ENCODE assay signal across 26 mouse cellular contexts in genomic region chr4:73784147-73784546, GRCm38 (mm10). TPM values are rescaled to one million over a fixed set of nuclear protein-coding genes. Genes with fewer than 3 reads are reported as not detected.
"Had no signal": no experiment of that assay in that cellular context is flagged by ENCODE, and none has a peak within 500 bp of the region (broad histone marks: within the 10 kb centered on the region; RNA-seq: fewer than 3 reads in every experiment).

No protein-coding gene starts in this region.

- H3K36me3 ChIP-seq: heart, embryonic 12.5 days; hindbrain, embryonic 10.5 days; hindbrain, embryonic 12.5 days; kidney, embryonic 15.5 days; limb, embryonic 13.5 days; limb, embryonic 15.5 days; liver, embryonic 12.5 days had no signal

- H3K9me3 ChIP-seq: heart, embryonic 12.5 days; hindbrain, embryonic 10.5 days; hindbrain, embryonic 12.5 days; kidney, embryonic 15.5 days; limb, embryonic 13.5 days; limb, embryonic 15.5 days; liver, embryonic 12.5 days had no signal

- H3K4me2 ChIP-seq: heart, embryonic 12.5 days; hindbrain, embryonic 12.5 days; hindbrain, embryonic 14.5 days; kidney, embryonic 15.5 days; limb, embryonic 13.5 days; limb, embryonic 15.5 days; liver, embryonic 12.5 days had no signal

- H3K27me3 ChIP-seq: kidney, embryonic 15.5 days; limb, embryonic 13.5 days; limb, embryonic 15.5 days; liver, embryonic 12.5 days had no signal

- H3K4me1 ChIP-seq: hindbrain, embryonic 10.5 days; hindbrain, embryonic 12.5 days; kidney, embryonic 15.5 days; limb, embryonic 13.5 days; limb, embryonic 15.5 days; liver, embryonic 12.5 days had no signal

- H3K9ac ChIP-seq: heart, embryonic 12.5 days; hindbrain, embryonic 12.5 days; hindbrain, embryonic 14.5 days; kidney, embryonic 15.5 days; limb, embryonic 13.5 days; limb, embryonic 15.5 days; liver, embryonic 12.5 days; liver, embryonic 14.5 days had no signal

- H3K4me3 ChIP-seq: heart, adult 2 months; heart, embryonic 12.5 days; hindbrain, embryonic 10.5 days; hindbrain, embryonic 12.5 days; kidney, embryonic 15.5 days; limb, embryonic 13.5 days; limb, embryonic 15.5 days; liver, embryonic 12.5 days had no signal

- H3K27ac ChIP-seq: heart, adult 2 months; hindbrain, embryonic 10.5 days; hindbrain, embryonic 12.5 days; hindbrain, embryonic 14.5 days; kidney, embryonic 15.5 days; kidney, postnatal 0 days; limb, embryonic 13.5 days; limb, embryonic 15.5 days; liver, embryonic 12.5 days; liver, embryonic 14.5 days had no signal

- ATAC-seq: hindbrain, embryonic 16.5 days; inflammation-experienced regulatory T-cells, adult 6 months; liver, embryonic 12.5 days had no signal

- DNase-seq: gastrocnemius, postnatal 14 days; gastrocnemius, postnatal 36 days; heart, adult 11 months; heart, adult 2 months; heart, postnatal 10 days; heart, postnatal 4 days; kidney, adult 11 months; kidney, adult 2 months; kidney, adult 9 months; kidney, postnatal 14 days; kidney, postnatal 36 days; layer of hippocampus, adult 9-11 months; layer of hippocampus, postnatal 36 days; left cerebral cortex, postnatal 4 days had no signal

RNA-seq across cellular contexts. Expression of gene Rasef, which starts 6.6 kb away (rescaled TPM):
- polyA plus RNA-seq: inflammation-experienced regulatory T-cells, adult 6 months; liver, embryonic 12.5 days; liver, embryonic 14.5 days had no signal
